Mouse (Mus musculus): ENCODE measurements around the gene Rexo2. TPM values are rescaled to one million over a fixed set of nuclear protein-coding genes. Genes with fewer than 3 reads are reported as not detected.

The Rexo2 gene
- polyA plus RNA-seq, 2 experiments, result 64.4 to 95.7 TPM

DNA sequence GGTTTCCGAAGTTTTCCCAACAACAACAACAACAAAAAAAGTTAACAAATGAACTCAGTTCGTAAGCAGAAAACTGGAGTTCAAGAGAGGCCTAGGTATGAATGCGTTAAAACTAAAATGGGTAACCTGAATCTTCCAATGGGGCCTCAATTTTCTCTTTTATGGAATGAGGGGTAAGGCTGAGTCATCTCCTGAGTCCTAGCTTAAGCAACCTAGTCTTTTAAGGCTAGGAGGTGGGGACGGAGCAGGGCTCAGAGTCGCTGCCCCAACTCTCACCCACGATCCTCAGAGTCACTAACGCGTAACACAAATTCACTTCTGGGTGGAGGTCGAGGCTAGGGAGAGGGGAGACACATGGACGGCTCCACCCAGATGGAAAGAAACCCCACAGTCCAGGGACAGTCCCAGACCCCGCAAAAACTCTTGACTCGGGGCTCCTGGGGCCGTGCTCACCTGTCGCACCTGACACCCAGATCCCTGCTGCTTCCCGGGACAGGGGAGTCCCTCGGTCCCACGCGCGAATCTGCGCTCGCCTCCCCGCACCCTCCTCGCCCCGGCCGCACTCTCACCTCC lies 499 bp downstream of the Rexo2 start:
- WGBS (ENCODE audit: insufficient replicate concordance), result 3% methylated on average over 25 of the region's 25 CpGs
- Histone ChIP-seq H3K9ac (replicated peaks) (peak overlapping the region; percentile 76), H3K4me1 (replicated peaks; ENCODE audit: control insufficient read depth in 2 of 2, insufficient read depth in 2 of 2, low read length in 1 of 2) (peaks cover 9 to 10% of the 10 kb centered on the region in 2 experiments), H3K4me3 (ENCODE audit: insufficient read depth in 1 of 2, low read depth in 2 of 2, low read length in 2 of 2) (peak overlapping the region; percentile 66 to 78), H3K9me3 (ENCODE audit: control insufficient read depth, low read length) (no peaks in the 10 kb centered on the region), H3K4me2 (ENCODE audit: low read depth) (peak overlapping the region; percentile 66), H3K27me3 (ENCODE audit: control insufficient read depth, insufficient read depth, low read length) (no peaks in the 10 kb centered on the region), H3K27ac (peak overlapping the region; percentile 53), H3K36me3 (replicated peaks; ENCODE audit: control insufficient read depth, insufficient read depth, low read depth) (peaks cover under 1% of the 10 kb centered on the region; the same call in 1 of the 2 replicates)
- ATAC-seq (ENCODE audit: insufficient read depth), result peak; percentile 38; the same call in 1 of the 2 replicates
- TF ChIP-seq CTCF (IDR thresholded peaks at IDR 0.05; ENCODE audit: low read depth) (no peak), EP300 (IDR thresholded peaks at IDR 0.05; ENCODE audit: low read depth) (no peak)
- no peak for DNase-seq (ENCODE audit: low read depth in 3 of 3, low spot score in 3 of 3)

DNA sequence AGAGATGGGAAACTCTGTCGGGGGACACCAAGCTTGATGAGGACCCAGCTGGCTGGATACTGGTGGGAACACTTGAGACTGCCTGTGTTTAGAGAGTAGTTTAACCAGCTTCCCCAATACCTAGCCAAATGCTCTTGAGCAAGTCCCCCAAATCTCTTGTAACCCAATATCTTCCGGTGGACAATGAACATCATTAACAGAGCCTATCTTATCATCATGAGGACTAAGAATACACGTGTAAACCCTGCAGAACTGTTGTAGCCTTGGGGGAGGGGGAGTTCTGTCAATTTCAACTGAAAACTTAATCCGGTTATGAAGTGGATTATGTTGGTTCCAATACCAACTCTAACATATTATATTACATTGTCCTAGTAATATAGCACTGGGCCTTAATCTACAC lies 1.6 kb downstream of the Rexo2 start:
- Histone ChIP-seq H3K4me3 (ENCODE audit: insufficient read depth in 1 of 2, low read depth in 2 of 2, low read length in 2 of 2) (no peak overlapping the region), H3K4me1 (replicated peaks; ENCODE audit: control insufficient read depth in 2 of 2, insufficient read depth in 2 of 2, low read length in 1 of 2) (peaks cover 9 to 10% of the 10 kb centered on the region in 2 experiments), H3K9ac (replicated peaks) (no peak overlapping the region), H3K4me2 (ENCODE audit: low read depth) (peak overlapping the region; percentile 66; the same call in 1 of the 2 replicates), H3K36me3 (replicated peaks; ENCODE audit: control insufficient read depth, insufficient read depth, low read depth) (peaks cover 6% of the 10 kb centered on the region), H3K9me3 (ENCODE audit: control insufficient read depth, low read length) (no peaks in the 10 kb centered on the region), H3K27me3 (ENCODE audit: control insufficient read depth, insufficient read depth, low read length) (no peaks in the 10 kb centered on the region), H3K27ac (no peak overlapping the region)
- ATAC-seq (ENCODE audit: insufficient read depth) (no peak), DNase-seq (ENCODE audit: low read depth in 3 of 3, low spot score in 3 of 3) (no peak)
- 60% methylated on average over 4 of the region's 4 CpGs for WGBS (ENCODE audit: insufficient replicate concordance)
- no peak for TF ChIP-seq EP300 (IDR thresholded peaks at IDR 0.05; ENCODE audit: low read depth)
- no peak for TF ChIP-seq CTCF (IDR thresholded peaks at IDR 0.05; ENCODE audit: low read depth)

DNA sequence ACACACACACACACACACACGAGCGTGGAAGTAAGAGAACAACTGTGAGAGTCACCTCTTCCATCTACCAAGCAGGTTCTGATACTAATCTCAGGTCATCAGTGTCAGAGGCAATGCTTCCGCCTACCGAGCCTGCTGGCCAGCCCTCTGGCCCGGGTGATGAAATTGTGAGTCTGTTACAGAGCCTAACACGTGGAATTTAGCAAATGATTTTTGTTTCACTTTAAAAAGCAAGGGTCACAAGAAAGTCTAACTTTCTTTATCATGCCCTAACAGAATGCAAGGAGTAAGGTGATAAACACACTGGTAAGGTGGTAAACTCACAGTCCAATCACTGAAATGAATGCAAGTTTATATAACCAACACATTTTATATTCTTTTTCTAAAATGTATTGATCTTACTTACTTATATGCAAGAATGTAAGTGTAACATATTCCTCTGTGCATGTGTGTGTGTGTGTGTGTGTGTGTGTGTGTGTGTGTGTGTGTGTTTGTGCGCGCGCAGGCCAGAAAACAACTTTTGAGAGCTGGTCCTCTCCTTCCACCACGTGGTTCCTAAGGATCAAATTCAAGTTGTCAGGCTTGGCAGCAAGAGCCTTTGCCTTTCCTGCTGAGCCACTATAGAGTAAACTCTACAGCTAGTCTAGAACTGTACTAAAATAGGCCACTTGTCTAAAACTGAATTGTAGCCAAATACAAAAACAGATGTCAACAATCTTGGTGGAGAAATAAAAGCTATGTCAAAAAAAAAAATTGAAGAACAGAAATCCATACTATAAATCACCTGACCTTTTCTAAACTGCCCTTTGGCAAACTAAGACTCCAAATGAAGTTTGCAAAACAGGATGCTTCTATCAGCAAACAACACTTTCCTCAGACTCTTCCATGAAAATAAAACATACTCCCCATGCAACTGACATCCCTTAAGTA lies 3.9 kb downstream of the Rexo2 start:
- no peak overlapping the region for H3K27ac ChIP-seq
- H3K9me3 ChIP-seq (ENCODE audit: control insufficient read depth, low read length), result no peaks in the 10 kb centered on the region
- H3K4me1 ChIP-seq (replicated peaks; ENCODE audit: control insufficient read depth in 2 of 2, insufficient read depth in 2 of 2, low read length in 1 of 2), result peaks cover 9 to 10% of the 10 kb centered on the region in 2 experiments
- no peaks in the 10 kb centered on the region for H3K27me3 ChIP-seq (ENCODE audit: control insufficient read depth, insufficient read depth, low read length)
- WGBS (ENCODE audit: insufficient replicate concordance), result 68% methylated on average over 10 of the region's 10 CpGs
- no peak overlapping the region for H3K9ac ChIP-seq (replicated peaks)
- no peak overlapping the region for H3K4me3 ChIP-seq (ENCODE audit: insufficient read depth in 1 of 2, low read depth in 2 of 2, low read length in 2 of 2)
- H3K4me2 ChIP-seq (ENCODE audit: low read depth), result no peak overlapping the region
- H3K36me3 ChIP-seq (replicated peaks; ENCODE audit: control insufficient read depth, insufficient read depth, low read depth), result peaks cover 7% of the 10 kb centered on the region
- DNase-seq (ENCODE audit: low read depth in 3 of 3, low spot score in 3 of 3) (no peak), ATAC-seq (ENCODE audit: insufficient read depth) (no peak)
- no peak for TF ChIP-seq CTCF (IDR thresholded peaks at IDR 0.05; ENCODE audit: low read depth)
- no peak for TF ChIP-seq EP300 (IDR thresholded peaks at IDR 0.05; ENCODE audit: low read depth)

DNA sequence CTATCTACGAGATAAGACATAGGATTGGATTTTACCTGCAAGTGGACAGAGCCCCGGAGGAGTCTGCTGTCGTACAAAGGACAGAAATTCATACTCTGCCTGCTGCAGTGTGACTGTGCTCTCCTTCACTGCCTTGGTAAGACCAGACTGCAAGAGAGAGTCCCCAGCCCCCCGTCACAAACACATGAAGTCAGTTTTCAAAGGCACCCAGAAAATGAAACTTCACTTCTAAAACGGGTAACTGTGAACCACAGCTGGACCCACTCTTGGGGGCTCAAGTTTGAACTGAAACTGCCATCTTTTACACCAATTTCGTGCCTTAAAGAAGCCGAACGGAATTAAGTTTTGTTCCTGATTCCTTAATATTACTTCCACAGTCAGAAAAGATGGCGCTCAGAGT lies 6.1 kb downstream of the Rexo2 start:
- Histone ChIP-seq H3K9ac (replicated peaks) (no peak overlapping the region), H3K4me2 (ENCODE audit: low read depth) (no peak overlapping the region)

DNA sequence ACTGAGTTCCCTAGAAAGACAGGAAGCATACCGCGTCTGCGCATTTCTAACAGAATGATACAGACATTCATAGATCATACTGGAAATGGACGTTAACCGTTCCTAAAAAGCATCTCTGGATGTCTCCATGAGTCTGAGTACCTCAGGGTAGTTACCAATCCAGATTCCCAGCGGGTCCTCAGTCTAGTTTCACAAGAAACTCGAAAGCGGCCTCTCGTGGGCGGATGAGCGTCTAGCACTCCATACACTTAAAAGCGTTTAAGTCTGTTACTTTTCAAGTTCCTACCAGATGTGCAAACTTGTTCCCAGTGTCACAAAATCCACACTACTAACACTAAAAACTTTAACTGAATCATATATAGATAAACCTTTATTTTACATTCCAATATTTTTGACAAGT lies 7.3 kb downstream of the Rexo2 start:
- TF ChIP-seq CTCF (IDR thresholded peaks at IDR 0.05; ENCODE audit: low read depth) (no peak), EP300 (IDR thresholded peaks at IDR 0.05; ENCODE audit: low read depth) (no peak)
- Histone ChIP-seq H3K4me2 (ENCODE audit: low read depth) (no peak overlapping the region), H3K9me3 (ENCODE audit: control insufficient read depth, low read length) (no peaks in the 10 kb centered on the region), H3K4me1 (replicated peaks; ENCODE audit: control insufficient read depth in 2 of 2, insufficient read depth in 2 of 2, low read length in 1 of 2) (peaks cover 2 to 3% of the 10 kb centered on the region in 2 experiments; a peak in 3 of 4 replicates), H3K36me3 (replicated peaks; ENCODE audit: control insufficient read depth, insufficient read depth, low read depth) (peaks cover 16% of the 10 kb centered on the region), H3K27ac (no peak overlapping the region), H3K9ac (replicated peaks) (no peak overlapping the region), H3K27me3 (ENCODE audit: control insufficient read depth, insufficient read depth, low read length) (no peaks in the 10 kb centered on the region), H3K4me3 (ENCODE audit: insufficient read depth in 1 of 2, low read depth in 2 of 2, low read length in 2 of 2) (no peak overlapping the region)
- WGBS (ENCODE audit: insufficient replicate concordance), result 85% methylated on average over 12 of the region's 12 CpGs
- no peak for ATAC-seq (ENCODE audit: insufficient read depth)
- no peak for DNase-seq (ENCODE audit: low read depth in 3 of 3, low spot score in 3 of 3)

More for the DNA sequence above, 6.1 kb downstream of the Rexo2 start:
- no peak for DNase-seq (ENCODE audit: low read depth in 3 of 3, low spot score in 3 of 3)
- TF ChIP-seq EP300 (IDR thresholded peaks at IDR 0.05; ENCODE audit: low read depth), result no peak
- no peak for TF ChIP-seq CTCF (IDR thresholded peaks at IDR 0.05; ENCODE audit: low read depth)
- Histone ChIP-seq H3K27me3 (ENCODE audit: control insufficient read depth, insufficient read depth, low read length) (no peaks in the 10 kb centered on the region), H3K27ac (no peak overlapping the region), H3K9me3 (ENCODE audit: control insufficient read depth, low read length) (no peaks in the 10 kb centered on the region), H3K4me1 (replicated peaks; ENCODE audit: control insufficient read depth in 2 of 2, insufficient read depth in 2 of 2, low read length in 1 of 2) (peaks cover 3% of the 10 kb centered on the region in 2 experiments; a peak in 3 of 4 replicates), H3K36me3 (replicated peaks; ENCODE audit: control insufficient read depth, insufficient read depth, low read depth) (peaks cover 12% of the 10 kb centered on the region), H3K4me3 (ENCODE audit: insufficient read depth in 1 of 2, low read depth in 2 of 2, low read length in 2 of 2) (no peak overlapping the region)
- no peak for ATAC-seq (ENCODE audit: insufficient read depth)
- 85% methylated on average over 9 of the region's 9 CpGs for WGBS (ENCODE audit: insufficient replicate concordance)
